Mouse (Mus musculus) cerebellum, postnatal 10 days (tissue): ENCODE measurements around the gene Ppara.

Source experiments
- DNase-seq, 2 experiments: peaks; one replicate each; pipeline ENCODE4 v3.0.0; 2021; ENCODE audit warnings: mixed read lengths in 2 of 2

Gene Ppara

GRCm38 (mm10) chr15:85705013-85705528 is 29.7 kb upstream of the Ppara start:
- DNase-seq, result peak; percentile 14 to 36

- peak; percentile 46 to 54 for DNase-seq
Measured at GRCm38 (mm10) chr15:85705566-85706332, 29.0 kb upstream of the Ppara start.

GRCm38 (mm10) chr15:85706527-85706926 is 28.3 kb upstream of the Ppara start:
- peak in 1 of 2 experiments; percentile 29 for DNase-seq

- peak; percentile 73 to 75 for DNase-seq
Measured at GRCm38 (mm10) chr15:85707017-85707416, 27.8 kb upstream of the Ppara start.

GRCm38 (mm10) chr15:85707458-85708030 is 27.2 kb upstream of the Ppara start:
- DNase-seq, result peak; percentile 41 to 52

GRCm38 (mm10) chr15:85708217-85708616 is 26.6 kb upstream of the Ppara start:
- peak in 1 of 2 experiments; percentile 34 for DNase-seq

- peak; percentile 71 to 75 for DNase-seq
Measured at GRCm38 (mm10) chr15:85708843-85709242, 25.9 kb upstream of the Ppara start.

- peak; percentile 92 to 93 for DNase-seq
Measured at GRCm38 (mm10) chr15:85709268-85709973, 25.4 kb upstream of the Ppara start.

GRCm38 (mm10) chr15:85710179-85710578 is 24.6 kb upstream of the Ppara start:
- peak; percentile 95 for DNase-seq

- DNase-seq, result peak; percentile 47 to 52
Measured at GRCm38 (mm10) chr15:85710641-85711580, 23.9 kb upstream of the Ppara start.

- DNase-seq, result peak; percentile 36 to 47
Measured at GRCm38 (mm10) chr15:85712565-85713168, 22.1 kb upstream of the Ppara start.

GRCm38 (mm10) chr15:85713417-85713816 is 21.4 kb upstream of the Ppara start:
- no peak for DNase-seq

GRCm38 (mm10) chr15:85715059-85715458 is 19.7 kb upstream of the Ppara start:
- no peak for DNase-seq

GRCm38 (mm10) chr15:85716045-85716444 is 18.7 kb upstream of the Ppara start:
- DNase-seq, result peak; percentile 92 to 95

GRCm38 (mm10) chr15:85716591-85716990 is 18.2 kb upstream of the Ppara start:
- peak in 1 of 2 experiments; percentile 25 for DNase-seq

GRCm38 (mm10) chr15:85717008-85717407 is 17.8 kb upstream of the Ppara start:
- DNase-seq, result peak; percentile 39 to 56

GRCm38 (mm10) chr15:85717800-85718199 is 17.0 kb upstream of the Ppara start:
- DNase-seq, result peak; percentile 29 to 30

GRCm38 (mm10) chr15:85719017-85719416 is 15.8 kb upstream of the Ppara start:
- no peak for DNase-seq

- peak in 1 of 2 experiments; percentile 56 for DNase-seq
Measured at GRCm38 (mm10) chr15:85720366-85720841, 14.4 kb upstream of the Ppara start.

- peak in 1 of 2 experiments; percentile 36 for DNase-seq
Measured at GRCm38 (mm10) chr15:85724271-85725165, 10.3 kb upstream of the Ppara start.
